ENCODE assay signal across 12 mouse cellular contexts in the genomic region with DNA sequence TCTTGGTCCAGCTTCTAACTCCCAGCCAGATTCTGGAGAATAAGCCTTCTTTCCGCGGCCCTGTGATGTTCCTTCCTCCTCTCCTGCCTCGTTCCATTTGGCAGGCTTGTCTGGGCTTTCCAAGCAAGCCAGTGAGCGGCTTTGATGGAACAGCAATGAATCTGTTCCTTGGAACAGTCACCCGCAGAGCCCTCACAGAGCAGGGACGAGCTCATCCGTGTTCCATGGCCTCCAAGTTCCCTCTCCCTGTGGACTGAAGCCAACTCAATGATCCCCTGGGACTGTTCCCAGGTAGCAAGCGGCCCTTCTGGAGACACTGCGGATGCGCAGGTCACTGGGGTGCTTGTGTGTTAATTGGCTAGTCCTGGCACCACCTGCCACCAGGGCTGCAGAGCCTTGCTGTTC. TPM values are rescaled to one million over a fixed set of nuclear protein-coding genes. Genes with fewer than 3 reads are reported as not detected.
DNase-seq lines count a peak whose midpoint lies in the region; ATAC-seq and TF ChIP-seq lines count a peak whose summit lies in the region.
"Had no signal": no experiment of that assay in that cellular context is flagged by ENCODE, and none has a peak within 500 bp of the region (broad histone marks: within the 10 kb centered on the region; RNA-seq: fewer than 3 reads in every experiment).

No protein-coding gene starts in this region.

- no peaks in the 10 kb centered on the region for H3K36me3 ChIP-seq in kidney, embryonic 14.5 days (ENCODE audit: control insufficient read depth, insufficient read depth, low read length)
- H3K36me3 ChIP-seq: embryonic facial prominence, embryonic 12.5 days; limb, embryonic 12.5 days had no signal

- no peak for TF ChIP-seq CTCF in cortical plate, adult 2 months (IDR thresholded peaks at IDR 0.05; ENCODE audit: extremely low read depth, insufficient read depth, low read length)

- DNase-seq in kidney, adult 18-20 months: peak; percentile 70
- peak; percentile 67 for DNase-seq in cerebellum, adult 11 months
- peak; percentile 29 for DNase-seq in left cerebral cortex, postnatal 4 days
- no peak for DNase-seq in adrenal gland, postnatal 4 days (ENCODE audit: low spot score in 2 of 2)
- DNase-seq in spleen, adult 12 weeks (ENCODE audit: low spot score): no peak
- DNase-seq: adrenal gland, postnatal 10 days; lung, postnatal 36 days; thymus, postnatal 25 days had no signal

- intact Hi-C loops in left cerebral cortex, postnatal 4 days (cut with DNase I): no loop called here

- no peak overlapping the region for H3K4me3 ChIP-seq in kidney, embryonic 14.5 days (ENCODE audit: low read length)
- no peak overlapping the region for H3K4me3 ChIP-seq in cortical plate, adult 2 months (ENCODE audit: insufficient read depth, low read length)
- H3K4me3 ChIP-seq: embryonic facial prominence, embryonic 12.5 days; limb, embryonic 12.5 days had no signal

- H3K9me3 ChIP-seq in kidney, embryonic 14.5 days (ENCODE audit: control insufficient read depth, low read length): no peaks in the 10 kb centered on the region
- H3K9me3 ChIP-seq: embryonic facial prominence, embryonic 12.5 days; limb, embryonic 12.5 days had no signal

- no peaks in the 10 kb centered on the region for H3K27me3 ChIP-seq in kidney, embryonic 14.5 days (ENCODE audit: control insufficient read depth, insufficient read depth, low read length)
- H3K27me3 ChIP-seq: embryonic facial prominence, embryonic 12.5 days; limb, embryonic 12.5 days had no signal

- no peak for ATAC-seq in kidney, embryonic 14.5 days (ENCODE audit: low FRiP score, low TSS enrichment)

- H3K9ac ChIP-seq in kidney, embryonic 14.5 days (ENCODE audit: low read depth, low read length): no peak overlapping the region
- H3K9ac ChIP-seq: embryonic facial prominence, embryonic 12.5 days; limb, embryonic 12.5 days had no signal

- 77% methylated on average over 10 of the region's 10 CpGs for WGBS in kidney, embryonic 14.5 days

- peaks cover 7% of the 10 kb centered on the region for H3K4me1 ChIP-seq in kidney, embryonic 14.5 days (ENCODE audit: control insufficient read depth, insufficient read depth, low read length)
- peaks cover 19% of the 10 kb centered on the region for H3K4me1 ChIP-seq in cortical plate, adult 2 months (ENCODE audit: control insufficient read depth, insufficient read depth, low read length)
- H3K4me1 ChIP-seq: limb, embryonic 12.5 days had no signal

- no peak overlapping the region for H3K27ac ChIP-seq in kidney, embryonic 14.5 days (ENCODE audit: low read depth, low read length)
- H3K27ac ChIP-seq in cortical plate, adult 2 months (ENCODE audit: insufficient read depth, low read length): peak overlapping the region; percentile 39; the same call in 1 of the 2 replicates
- H3K27ac ChIP-seq: embryonic facial prominence, embryonic 12.5 days; limb, embryonic 12.5 days had no signal

- no peak overlapping the region for H3K4me2 ChIP-seq in kidney, embryonic 14.5 days (replicated peaks; ENCODE audit: low read depth, low read length)
- H3K4me2 ChIP-seq: embryonic facial prominence, embryonic 12.5 days; limb, embryonic 12.5 days had no signal

- no peak for TF ChIP-seq POLR2A in cortical plate, adult 2 months (IDR thresholded peaks at IDR 0.05; ENCODE audit: extremely low read depth, insufficient read depth, low read length)

RNA-seq across cellular contexts. Expression of gene Sema4d, which starts 21.7 kb away (rescaled TPM):
- polyA plus RNA-seq in kidney, embryonic 14.5 days (2014; fragmentation: Nextera tagmentation; extraction: Ambion mirVana): 11.3 and 20.2 TPM in 2 replicates
- 88.7 and 99.9 TPM in 2 replicates for polyA plus RNA-seq in cortical plate, adult 2 months (2012; rRNA removed)
- total RNA-seq in left cerebral cortex, postnatal 4 days (2021): 10 to 100 TPM; 53.9 to 62.5 TPM
- 10 to 100 TPM; 22.0 to 30.9 TPM for total RNA-seq in adrenal gland, postnatal 4 days (2021)

Comparison
In these comparisons a context has a peak if more than half of its experiments do, and no peak if none do; other contexts are left out.
1. DNase-seq: peak in kidney, adult 18-20 months (single experiment), cerebellum, adult 11 months (single experiment) and left cerebral cortex, postnatal 4 days (single experiment); none in adrenal gland, postnatal 4 days (0 of 2) and spleen, adult 12 weeks (single experiment).